Mouse (Mus musculus): ENCODE results near the gene Atxn3.

DNA sequence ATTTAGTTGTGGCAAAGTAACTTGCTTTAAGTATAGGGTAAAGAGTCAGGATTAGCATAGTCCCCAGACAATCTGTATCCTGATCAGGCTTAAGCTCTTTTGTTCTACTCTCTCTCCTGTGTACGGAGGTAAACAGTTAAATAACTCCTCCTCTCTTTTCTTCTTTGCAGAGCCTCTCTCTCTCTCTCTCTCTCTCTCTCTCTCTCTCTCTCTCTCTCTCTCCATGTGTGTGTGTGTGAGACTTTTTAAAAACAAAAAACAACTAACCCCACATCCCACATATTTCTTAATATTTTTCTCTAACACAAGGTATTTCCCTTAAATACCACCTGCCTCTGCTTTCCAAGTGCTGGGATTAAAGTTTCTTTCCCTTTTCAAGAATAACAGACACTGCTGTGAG is 16.5 kb upstream of the Atxn3 start:
- no peak for TF ChIP-seq CTCF (IDR thresholded peaks at IDR 0.05; ENCODE audit: extremely low read depth, insufficient read depth, insufficient read length, insufficient replicate concordance)
- TF ChIP-seq POLR2A (IDR thresholded peaks at IDR 0.05; ENCODE audit: low read depth, low read length) = no peak
